Mouse (Mus musculus): ENCODE measurements around the gene Crlf1. TPM values are rescaled to one million over a fixed set of nuclear protein-coding genes. Genes with fewer than 3 reads are reported as not detected.

Crlf1 gene
- polyA plus RNA-seq, 1 experiment from 2014 or later: 4.5 TPM

GRCm38 (mm10) chr8:70476333-70477268 is 16.4 kb upstream of the Crlf1 start, which contains the start of gene Klhl26:
Gene Klhl26, minus strand, starts transcription at chr8:70476968.
- Histone ChIP-seq H3K27me3 (ENCODE audit: insufficient read depth, poor library complexity, severe bottlenecking) (peaks cover 34% of the 10 kb centered on the region), H3K27ac (peak within 1 kb of the TSS; percentile 87), H3K4me1 (replicated peaks) (peaks cover 29% of the 10 kb centered on the region), H3K36me3 (peaks cover 5% of the 10 kb centered on the region; the same call in 1 of the 2 replicates), H3K4me3 (peak within 1 kb of the TSS; percentile 64), H3K9me3 (no peaks in the 10 kb centered on the region)
- peak; percentile 96 for DNase-seq (ENCODE audit: low spot score)
- under 1% methylated on average over 53 of the region's 53 CpGs for WGBS

- Histone ChIP-seq H3K4me3 (peak overlapping the region; percentile 64), H3K27me3 (ENCODE audit: insufficient read depth, poor library complexity, severe bottlenecking) (peaks cover 42% of the 10 kb centered on the region), H3K36me3 (peaks cover 5% of the 10 kb centered on the region; the same call in 1 of the 2 replicates), H3K4me1 (replicated peaks) (peaks cover 34% of the 10 kb centered on the region), H3K27ac (peak overlapping the region; percentile 1; the same call in 1 of the 2 replicates), H3K9me3 (no peaks in the 10 kb centered on the region)
- WGBS: under 1% methylated on average over 21 of the region's 21 CpGs
- DNase-seq (ENCODE audit: low spot score): peak; percentile 50
These were observed 15.5 kb upstream of the Crlf1 start for GRCm38 (mm10) chr8:70477269-70477982.

- peaks cover 34% of the 10 kb centered on the region for H3K4me1 ChIP-seq (replicated peaks)
- no peak overlapping the region for H3K4me3 ChIP-seq
- H3K27ac ChIP-seq: no peak overlapping the region
- 71% methylated on average over 3 of the region's 3 CpGs for WGBS
- no peaks in the 10 kb centered on the region for H3K36me3 ChIP-seq
- peaks cover 87% of the 10 kb centered on the region for H3K27me3 ChIP-seq (ENCODE audit: insufficient read depth, poor library complexity, severe bottlenecking)
- H3K9me3 ChIP-seq: no peaks in the 10 kb centered on the region
- no peak for DNase-seq (ENCODE audit: low spot score)
These were observed 11.1 kb upstream of the Crlf1 start for GRCm38 (mm10) chr8:70481908-70482307.

- Histone ChIP-seq H3K27me3 (ENCODE audit: insufficient read depth, poor library complexity, severe bottlenecking) (peaks cover 91% of the 10 kb centered on the region), H3K4me3 (no peak overlapping the region), H3K27ac (no peak overlapping the region), H3K9me3 (no peaks in the 10 kb centered on the region), H3K4me1 (replicated peaks) (peaks cover 33% of the 10 kb centered on the region), H3K36me3 (no peaks in the 10 kb centered on the region)
- WGBS: 62% methylated on average over 2 of the region's 2 CpGs
- no peak for DNase-seq (ENCODE audit: low spot score)
These were observed 10.0 kb upstream of the Crlf1 start for GRCm38 (mm10) chr8:70482943-70483342.

- H3K4me1 ChIP-seq (replicated peaks): peaks cover 64% of the 10 kb centered on the region
- H3K27ac ChIP-seq: no peak overlapping the region
- H3K27me3 ChIP-seq (ENCODE audit: insufficient read depth, poor library complexity, severe bottlenecking): peaks cover 100% of the 10 kb centered on the region
- H3K4me3 ChIP-seq: no peak overlapping the region
- H3K9me3 ChIP-seq: no peaks in the 10 kb centered on the region
- 51% methylated on average over 7 of the region's 7 CpGs for WGBS
- DNase-seq (ENCODE audit: low spot score): no peak
- no peaks in the 10 kb centered on the region for H3K36me3 ChIP-seq
These were observed 6.7 kb upstream of the Crlf1 start for GRCm38 (mm10) chr8:70486191-70486681.

- Histone ChIP-seq H3K36me3 (no peaks in the 10 kb centered on the region), H3K27me3 (ENCODE audit: insufficient read depth, poor library complexity, severe bottlenecking) (peaks cover 100% of the 10 kb centered on the region), H3K27ac (peak within 1 kb of the TSS; percentile 71), H3K4me1 (replicated peaks) (peaks cover 65% of the 10 kb centered on the region), H3K4me3 (peak within 1 kb of the TSS; percentile 49), H3K9me3 (no peaks in the 10 kb centered on the region)
- 4% methylated on average over 33 of the region's 33 CpGs for WGBS
- no peak for DNase-seq (ENCODE audit: low spot score)
These were observed 5.9 kb upstream of the Crlf1 start, which contains the start of gene Tmem59l for GRCm38 (mm10) chr8:70486941-70487520. Gene Tmem59l, minus strand, starts transcription at chr8:70487358.

GRCm38 (mm10) chr8:70487993-70488796 is 4.8 kb upstream of the Crlf1 start:
- peaks cover 75% of the 10 kb centered on the region for H3K4me1 ChIP-seq (replicated peaks)

GRCm38 (mm10) chr8:70488931-70489470 is 4.0 kb upstream of the Crlf1 start:
- Histone ChIP-seq H3K4me3 (peak overlapping the region; percentile 47), H3K27me3 (ENCODE audit: insufficient read depth, poor library complexity, severe bottlenecking) (peaks cover 100% of the 10 kb centered on the region), H3K9me3 (no peaks in the 10 kb centered on the region), H3K27ac (peak overlapping the region; percentile 57), H3K4me1 (replicated peaks) (peaks cover 81% of the 10 kb centered on the region), H3K36me3 (no peaks in the 10 kb centered on the region)
- WGBS: 2% methylated on average over 14 of the region's 14 CpGs
- DNase-seq (ENCODE audit: low spot score): no peak

More at GRCm38 (mm10) chr8:70487993-70488796, 4.8 kb upstream of the Crlf1 start:
- DNase-seq (ENCODE audit: low spot score): peak; percentile 70
- Histone ChIP-seq H3K36me3 (no peaks in the 10 kb centered on the region), H3K27me3 (ENCODE audit: insufficient read depth, poor library complexity, severe bottlenecking) (peaks cover 100% of the 10 kb centered on the region), H3K9me3 (no peaks in the 10 kb centered on the region), H3K4me3 (peak overlapping the region; percentile 47), H3K27ac (peak overlapping the region; percentile 71)
- WGBS: under 1% methylated on average over 55 of the region's 55 CpGs

- no peak for DNase-seq (ENCODE audit: low spot score)
- Histone ChIP-seq H3K36me3 (no peaks in the 10 kb centered on the region), H3K27me3 (ENCODE audit: insufficient read depth, poor library complexity, severe bottlenecking) (peaks cover 100% of the 10 kb centered on the region), H3K4me1 (replicated peaks) (peaks cover 87% of the 10 kb centered on the region), H3K9me3 (no peaks in the 10 kb centered on the region), H3K4me3 (peak overlapping the region; percentile 47), H3K27ac (peak overlapping the region; percentile 57)
- under 1% methylated on average over 36 of the region's 41 CpGs for WGBS
These were observed 3.4 kb upstream of the Crlf1 start for GRCm38 (mm10) chr8:70489576-70489975.

- no peaks in the 10 kb centered on the region for H3K36me3 ChIP-seq
- DNase-seq (ENCODE audit: low spot score): no peak
- no peak overlapping the region for H3K4me3 ChIP-seq
- peaks cover 94% of the 10 kb centered on the region for H3K4me1 ChIP-seq (replicated peaks)
- H3K9me3 ChIP-seq: no peaks in the 10 kb centered on the region
- peaks cover 100% of the 10 kb centered on the region for H3K27me3 ChIP-seq (ENCODE audit: insufficient read depth, poor library complexity, severe bottlenecking)
- WGBS: 3% methylated on average over 10 of the region's 10 CpGs
- H3K27ac ChIP-seq: no peak overlapping the region; the same call in 1 of the 2 replicates
These were observed 2.7 kb upstream of the Crlf1 start for GRCm38 (mm10) chr8:70490061-70490879.
